Mouse (Mus musculus) adrenal gland, postnatal 10 days (tissue): ENCODE measurements around the gene Id2. TPM values are rescaled to one million over a fixed set of nuclear protein-coding genes. Genes with fewer than 3 reads are reported as not detected.

Experiments
- DNase-seq: peaks from one replicate; pipeline ENCODE4 v3.0.0; 2021; ENCODE audit warnings: mixed read lengths
- long read RNA-seq, 2 experiments: library from polyadenylated mRNA; stranded (forward); transcript quantifications; one replicate each; pipeline ENCODE4 v2.0.0; 2021
- total RNA-seq, 2 experiments: library from RNA; stranded (reverse); gene quantifications; 2 replicates each; pipeline ENCODE4 v1.2.3; 2021

Gene Id2
- total RNA-seq = 100 to 1,000 TPM; 295 to 323 TPM
- long read RNA-seq, experiment 1, transcript Id2-201 (3 exons, 1,270 nt) = major isoform, 431 of 471 reads
- long read RNA-seq, experiment 1, transcript Id2-203 (1 exons, 958 nt) = minor isoform, 6 of 471 reads
- long read RNA-seq, experiment 1, partial matches to known transcripts = 33 of 471 reads
- long read RNA-seq, experiment 1, other reads (novel, unspliced or antisense) = 1 of 471 reads
- long read RNA-seq, experiment 2, transcript Id2-201 (3 exons, 1,270 nt) = major isoform, 189 of 243 reads
- long read RNA-seq, experiment 2, partial matches to known transcripts = 51 of 243 reads
- long read RNA-seq, experiment 2, other reads (novel, unspliced or antisense) = 2 of 243 reads

GRCm38 (mm10) chr12:25097052-25097209, at the start of gene Id2:
Gene Id2, minus strand, starts transcription at chr12:25097140.
- DNase-seq = no peak

- no peak for DNase-seq
Observed at GRCm38 (mm10) chr12:25145344-25145698, 48.4 kb upstream of the Id2 start.

GRCm38 (mm10) chr12:25144591-25145343, 47.8 kb upstream of the Id2 start:
- DNase-seq = no peak

- no peak for DNase-seq
Observed at GRCm38 (mm10) chr12:25143492-25143891, 46.6 kb upstream of the Id2 start.

- no peak for DNase-seq
Observed at GRCm38 (mm10) chr12:25142251-25142650, 45.3 kb upstream of the Id2 start.

GRCm38 (mm10) chr12:25141311-25141710, 44.4 kb upstream of the Id2 start:
- DNase-seq = no peak

GRCm38 (mm10) chr12:25140115-25140514, 43.2 kb upstream of the Id2 start:
- DNase-seq = no peak

GRCm38 (mm10) chr12:25138616-25139015, 41.7 kb upstream of the Id2 start:
- no peak for DNase-seq

GRCm38 (mm10) chr12:25132046-25132445, 35.1 kb upstream of the Id2 start:
- DNase-seq = no peak

- no peak for DNase-seq
Observed at GRCm38 (mm10) chr12:25127629-25128028, 30.7 kb upstream of the Id2 start.

GRCm38 (mm10) chr12:25126228-25126627, 29.3 kb upstream of the Id2 start:
- DNase-seq = no peak

- no peak for DNase-seq
Observed at GRCm38 (mm10) chr12:25125239-25125776, 28.4 kb upstream of the Id2 start.

- DNase-seq = no peak
Observed at GRCm38 (mm10) chr12:25124431-25125238, 27.7 kb upstream of the Id2 start.

GRCm38 (mm10) chr12:25120753-25121152, 23.8 kb upstream of the Id2 start:
- no peak for DNase-seq

GRCm38 (mm10) chr12:25119278-25119677, 22.3 kb upstream of the Id2 start:
- DNase-seq = peak; percentile 64

GRCm38 (mm10) chr12:25117856-25118511, 21.0 kb upstream of the Id2 start:
- DNase-seq = peak; percentile 23

- DNase-seq = no peak
Observed at GRCm38 (mm10) chr12:25116126-25116525, 19.2 kb upstream of the Id2 start.

GRCm38 (mm10) chr12:25114426-25114825, 17.5 kb upstream of the Id2 start:
- peak; percentile 33 for DNase-seq

GRCm38 (mm10) chr12:25113357-25113756, 16.4 kb upstream of the Id2 start:
- DNase-seq = peak; percentile 58

- DNase-seq = peak; percentile 49
Observed at GRCm38 (mm10) chr12:25112806-25113205, 15.9 kb upstream of the Id2 start.

- DNase-seq = peak; percentile 56
Observed at GRCm38 (mm10) chr12:25110682-25111078, 13.7 kb upstream of the Id2 start.

GRCm38 (mm10) chr12:25109971-25110681, 13.2 kb upstream of the Id2 start:
- DNase-seq = peak; percentile 87
